11 mouse cellular contexts compared by ENCODE assay signal in genomic region chr16:44615172-44615877, GRCm38 (mm10). TPM values are rescaled to one million over a fixed set of nuclear protein-coding genes. Genes with fewer than 3 reads are reported as not detected.
DNase-seq lines count a peak whose midpoint lies in the region; ATAC-seq lines count a peak whose summit lies in the region.
"Had no signal": no experiment of that assay in that cellular context is flagged by ENCODE, and none has a peak within 500 bp of the region (broad histone marks: within the 10 kb centered on the region; RNA-seq: fewer than 3 reads in every experiment).

No protein-coding gene starts in this region.

- H3K9me3 ChIP-seq in heart, embryonic 15.5 days (replicated peaks) = no peaks in the 10 kb centered on the region
- H3K9me3 ChIP-seq in forebrain, embryonic 10.5 days = no peaks in the 10 kb centered on the region
- H3K9me3 ChIP-seq in limb, embryonic 15.5 days = no peaks in the 10 kb centered on the region

- no peak for DNase-seq in heart, postnatal 10 days
- peak; percentile 17 for DNase-seq in NIH3T3 (ENCODE audit: low read depth)
- DNase-seq in forebrain, embryonic 10.5 days (ENCODE audit: extremely low spot score, low spot score) = no peak
- DNase-seq in urinary bladder, postnatal 4 days (ENCODE audit: low spot score in 2 of 2) = no peak
- no peak for DNase-seq in layer of hippocampus, postnatal 10 days (ENCODE audit: low spot score in 2 of 2)

- no peak overlapping the region for H3K4me3 ChIP-seq in heart, embryonic 15.5 days
- no peak overlapping the region for H3K4me3 ChIP-seq in forebrain, embryonic 10.5 days
- H3K4me3 ChIP-seq in limb, embryonic 15.5 days = no peak overlapping the region
- H3K4me3 ChIP-seq: erythroblast, embryonic 14.5 days had no signal

- no peaks in the 10 kb centered on the region for H3K27me3 ChIP-seq in heart, embryonic 15.5 days
- H3K27me3 ChIP-seq in forebrain, embryonic 10.5 days (ENCODE audit: poor library complexity, severe bottlenecking) = peaks cover 10% of the 10 kb centered on the region
- no peaks in the 10 kb centered on the region for H3K27me3 ChIP-seq in limb, embryonic 15.5 days

- intact Hi-C loops in heart, postnatal 10 days (cut with DNase I) = loop anchor here (5.0 kb wide), 1 partner anchor 58 kb away; the partner anchor contains the start of gene Boc

- H3K4me1 ChIP-seq in heart, embryonic 15.5 days (replicated peaks) = peaks cover 22% of the 10 kb centered on the region
- H3K4me1 ChIP-seq in forebrain, embryonic 10.5 days = peaks cover 39% of the 10 kb centered on the region
- H3K4me1 ChIP-seq in limb, embryonic 15.5 days = peaks cover 74% of the 10 kb centered on the region

- H3K4me2 ChIP-seq in heart, embryonic 15.5 days = no peak overlapping the region
- peak overlapping the region; percentile 37 for H3K4me2 ChIP-seq in limb, embryonic 15.5 days

- H3K27ac ChIP-seq in heart, embryonic 15.5 days = peak overlapping the region; percentile 75
- H3K27ac ChIP-seq in forebrain, embryonic 10.5 days = peak overlapping the region; percentile 76
- H3K27ac ChIP-seq in limb, embryonic 15.5 days = peak overlapping the region; percentile 94
- H3K27ac ChIP-seq: liver, embryonic 14.5 days had no signal

- H3K9ac ChIP-seq in heart, embryonic 15.5 days = no peak overlapping the region
- H3K9ac ChIP-seq in limb, embryonic 15.5 days = no peak overlapping the region
- H3K9ac ChIP-seq: liver, embryonic 14.5 days had no signal

- no peaks in the 10 kb centered on the region for H3K36me3 ChIP-seq in heart, embryonic 15.5 days
- H3K36me3 ChIP-seq in forebrain, embryonic 10.5 days (replicated peaks) = no peaks in the 10 kb centered on the region
- H3K36me3 ChIP-seq in limb, embryonic 15.5 days = no peaks in the 10 kb centered on the region

- WGBS in heart, embryonic 15.5 days = 37% methylated on average over 9 of the region's 9 CpGs
- 68% methylated on average over 9 of the region's 9 CpGs for WGBS in forebrain, embryonic 10.5 days
- 15% methylated on average over 9 of the region's 9 CpGs for WGBS in limb, embryonic 15.5 days

- ATAC-seq in heart, embryonic 15.5 days (replicated peaks; ENCODE audit: insufficient number of reproducible peaks, insufficient read depth, low FRiP score, low read depth) = no peak
- no peak for ATAC-seq in limb, embryonic 15.5 days (ENCODE audit: insufficient number of reproducible peaks, low FRiP score, low TSS enrichment, low read depth)
- ATAC-seq in inflammation-experienced regulatory T-cells, adult 6 months = no peak

RNA-seq across cellular contexts. Expression of gene Boc, which starts 56.6 kb away (rescaled TPM):
- 7.7 and 14.0 TPM in 2 replicates for polyA plus RNA-seq in heart, embryonic 15.5 days (2015; fragmentation: Nextera tagmentation; extraction: Ambion mirVana)
- total RNA-seq in heart, postnatal 10 days (2021) = 1 to 10 TPM; 9.0 to 9.4 TPM
- 25.9 TPM in 2 replicates for polyA plus RNA-seq in forebrain, embryonic 10.5 days (2016; fragmentation: Nextera tagmentation; extraction: Ambion mirVana)
- 56.1 and 57.6 TPM in 2 replicates for polyA plus RNA-seq in limb, embryonic 15.5 days (2015; fragmentation: Nextera tagmentation; extraction: Ambion mirVana)
- under 1 TPM; 0.20 to 0.42 (median 0.41) TPM for polyA plus RNA-seq in inflammation-experienced regulatory T-cells, adult 6 months (2017; shearing (Covaris generic))
- total RNA-seq in layer of hippocampus, postnatal 10 days (2021) = 10 to 100 TPM; 10.8 to 11.3 TPM
- total RNA-seq: neutrophil, adult 5-6 weeks had no signal
- polyA plus RNA-seq: erythroblast, embryonic 14.5 days had no signal
